Mouse (Mus musculus) stomach, embryonic 14.5 days (tissue): Measurements from ENCODE around the gene Itga2. TPM values are rescaled to one million over a fixed set of nuclear protein-coding genes. Genes with fewer than 3 reads are reported as not detected.

Source experiments
- ATAC-seq: fragments of 200-750 bp; cut with Nextera tagmentation; 2 replicates; pipeline ENCODE4 v1.8.0; 2017; ENCODE audit warnings: low read depth, moderate TSS enrichment; ENCODE audit not compliant: insufficient number of reproducible peaks, insufficient read depth, low FRiP score
- H3K27ac ChIP-seq: fragments of 300-500 bp; sonication (generic); 2 replicates; pipeline ENCODE4 v1.5.1; 2014; ENCODE audit warnings: mild to moderate bottlenecking, low read length, moderate library complexity, mixed read lengths
- H3K27me3 ChIP-seq: fragments of 300-500 bp; sonication (generic); 2 replicates; pipeline ENCODE4 v1.6.1; 2014; ENCODE audit warnings: low read length, control low read depth, mixed read lengths; ENCODE audit not compliant: control insufficient read depth, insufficient read depth
- H3K36me3 ChIP-seq: fragments of 300-500 bp; sonication (generic); 2 replicates; pipeline ENCODE4 v1.6.1; 2014; ENCODE audit warnings: mild to moderate bottlenecking, control low read depth, low read length, moderate library complexity, mixed read lengths; ENCODE audit not compliant: control insufficient read depth, insufficient read depth
- H3K4me1 ChIP-seq: fragments of 300-500 bp; sonication (generic); 2 replicates; pipeline ENCODE4 v1.6.1; 2014; ENCODE audit warnings: low read length, control low read depth, mixed read lengths; ENCODE audit not compliant: control insufficient read depth, insufficient read depth
- H3K4me2 ChIP-seq: fragments of 300-500 bp; sonication (generic); replicated peaks from 2 replicates; pipeline ENCODE4 v1.6.1; 2014; ENCODE audit warnings: low read depth, low read length, control low read depth
- H3K4me3 ChIP-seq: fragments of 300-500 bp; sonication (generic); 2 replicates; pipeline ENCODE4 v1.5.1; 2014; ENCODE audit warnings: low read depth, low read length, control low read depth
- H3K9ac ChIP-seq: fragments of 300-500 bp; sonication (generic); replicated peaks from 2 replicates; pipeline ENCODE4 v1.6.1; 2014; ENCODE audit warnings: low read depth, mild to moderate bottlenecking, control low read depth, low read length, moderate library complexity, mixed read lengths
- H3K9me3 ChIP-seq: fragments of 300-500 bp; sonication (generic); 2 replicates; pipeline ENCODE4 v1.6.1; 2016; ENCODE audit warnings: low read depth, low read length, control low read depth; ENCODE audit not compliant: control insufficient read depth
- WGBS: fragments of 180-500 bp; shearing (Covaris S2); extraction: QIAGEN DNeasy Blood & Tissue Kit; methylation state at CpG from one replicate; pipeline ENCODE4 v1.1.7; 2014; 5-methylcytosine and 5-hydroxymethylcytosine counted together
- polyA plus RNA-seq: library from polyadenylated mRNA; unstranded; fragments of >200 nt; fragmentation: Nextera tagmentation; extraction: Ambion mirVana; gene quantifications from 2 replicates; pipeline ENCODE4 v1.2.1, GENCODE M21; 2014

Itga2 gene
- polyA plus RNA-seq, 1 experiment from 2014 or later = 9.2 TPM

DNA sequence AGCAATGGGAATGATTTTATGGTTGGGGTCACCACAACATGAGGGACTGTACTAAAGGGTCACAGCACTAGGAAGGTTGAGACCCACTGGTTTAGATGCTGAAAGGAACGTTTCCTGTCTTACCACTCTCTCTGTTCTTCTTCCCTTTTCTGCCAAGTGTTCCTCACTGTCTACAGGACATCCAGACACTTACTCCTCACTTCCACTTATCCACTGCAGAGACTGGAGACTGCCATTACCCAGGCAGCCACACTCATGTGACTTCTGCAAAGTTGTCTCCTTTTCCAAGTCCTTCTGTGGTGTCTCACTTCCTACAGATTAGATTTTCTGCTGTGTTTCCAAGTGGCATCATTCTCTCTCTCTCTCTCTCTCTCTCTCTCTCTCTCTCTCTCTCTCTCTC is 7.1 kb downstream of the Itga2 start:
- H3K9me3 ChIP-seq = no peaks in the 10 kb centered on the region
- no peak overlapping the region for H3K4me3 ChIP-seq
- H3K27me3 ChIP-seq = no peaks in the 10 kb centered on the region
- ATAC-seq = no peak
- no peak overlapping the region for H3K4me2 ChIP-seq
- WGBS = 59% methylated on average over 1 of the region's 1 CpGs
- H3K36me3 ChIP-seq = no peaks in the 10 kb centered on the region
- H3K9ac ChIP-seq = no peak overlapping the region
- H3K27ac ChIP-seq = no peak overlapping the region
- H3K4me1 ChIP-seq = no peaks in the 10 kb centered on the region; the same call in 1 of the 2 replicates

DNA sequence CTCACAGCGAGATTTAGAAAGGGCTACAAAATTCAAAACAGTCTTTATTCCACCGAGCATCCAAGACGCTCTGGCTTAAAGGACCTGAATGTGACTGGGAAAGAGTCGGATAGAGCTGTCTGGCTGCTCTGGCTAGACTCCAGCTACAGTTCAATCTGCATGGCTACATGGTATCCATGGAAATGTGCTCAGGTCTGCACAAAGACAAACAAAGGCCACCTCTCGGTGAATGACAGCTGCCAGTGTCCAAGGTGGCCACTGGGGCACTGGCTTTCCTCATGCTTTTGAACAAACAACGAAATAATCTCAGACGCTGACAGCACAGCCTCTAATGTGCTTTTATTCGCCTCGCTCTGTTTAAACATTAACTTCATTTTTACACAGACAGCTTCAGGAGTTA is 8.6 kb downstream of the Itga2 start:
- Histone ChIP-seq H3K27me3 (no peaks in the 10 kb centered on the region), H3K9me3 (no peaks in the 10 kb centered on the region), H3K4me3 (no peak overlapping the region), H3K4me1 (no peaks in the 10 kb centered on the region; the same call in 1 of the 2 replicates), H3K9ac (no peak overlapping the region), H3K27ac (no peak overlapping the region), H3K4me2 (0 out of 2 replicates have a peak overlapping the region, but pooled peaks have one; percentile 2), H3K36me3 (no peaks in the 10 kb centered on the region)
- 33% methylated on average over 9 of the region's 9 CpGs for WGBS
- ATAC-seq = peak; percentile 91

DNA sequence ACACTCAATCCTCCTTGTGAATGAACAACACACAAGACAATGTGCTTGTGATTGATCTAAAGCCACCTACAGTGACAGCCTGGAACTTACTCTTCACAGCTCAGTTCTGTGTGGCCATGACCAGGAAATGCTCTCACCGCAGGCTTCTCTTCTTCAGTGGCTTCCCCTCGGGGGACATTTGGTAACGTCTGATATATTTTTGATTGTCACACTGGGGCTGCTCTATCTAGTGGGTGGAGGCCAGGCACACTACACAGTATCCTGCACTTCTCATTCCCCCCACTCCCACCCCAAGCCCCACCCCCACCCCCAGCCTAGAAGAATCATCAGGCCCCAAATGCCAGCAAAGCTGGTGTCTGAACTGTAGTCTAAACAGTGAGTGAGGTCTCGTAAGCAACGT is 16.1 kb downstream of the Itga2 start:
- no peaks in the 10 kb centered on the region for H3K36me3 ChIP-seq
- H3K9ac ChIP-seq = no peak overlapping the region
- no peak overlapping the region for H3K4me2 ChIP-seq
- no peak overlapping the region for H3K4me3 ChIP-seq
- no peak for ATAC-seq
- no peaks in the 10 kb centered on the region for H3K4me1 ChIP-seq
- H3K9me3 ChIP-seq = no peaks in the 10 kb centered on the region
- no peak overlapping the region for H3K27ac ChIP-seq
- WGBS = 56% methylated on average over 5 of the region's 5 CpGs
- no peaks in the 10 kb centered on the region for H3K27me3 ChIP-seq

DNA sequence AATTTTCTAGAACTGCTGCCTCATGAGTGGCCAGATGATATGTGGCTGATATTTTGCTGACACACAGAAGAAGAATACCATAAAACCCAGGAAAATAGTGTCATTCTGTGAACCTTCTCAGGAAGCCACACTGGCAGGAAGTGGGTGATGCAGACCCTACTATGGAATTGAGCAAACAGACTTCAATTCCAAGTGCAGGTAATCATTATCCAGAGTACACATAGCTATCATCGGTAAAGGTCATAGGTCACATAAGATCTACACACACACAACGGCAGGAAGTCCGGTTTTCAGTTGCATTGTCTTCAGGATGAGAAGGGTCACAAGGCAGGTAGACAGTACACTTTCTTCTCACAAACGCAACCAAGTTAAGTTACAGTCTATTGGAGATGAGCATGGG is 16.9 kb downstream of the Itga2 start:
- Histone ChIP-seq H3K4me2 (no peak overlapping the region), H3K9me3 (no peaks in the 10 kb centered on the region)
- 63% methylated on average over 4 of the region's 4 CpGs for WGBS

DNA sequence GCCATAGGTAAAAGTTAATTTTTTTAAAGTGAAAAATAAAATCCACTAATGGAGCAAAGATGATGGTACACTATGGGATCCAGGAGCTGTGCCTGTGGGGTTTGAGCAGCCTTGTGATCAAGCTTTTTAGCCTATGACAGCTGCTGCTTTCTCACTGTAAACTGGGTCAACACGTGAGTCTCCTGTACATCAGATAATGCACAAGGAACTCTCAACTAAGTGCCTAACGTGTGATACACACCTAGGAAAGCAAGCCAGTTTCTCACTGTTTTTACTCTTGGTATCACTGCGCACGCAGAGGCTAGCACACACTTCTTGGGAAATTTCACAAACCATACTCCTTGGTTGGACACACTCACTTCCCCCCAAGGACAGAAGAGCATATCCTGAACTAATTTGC is 17.3 kb downstream of the Itga2 start:
- WGBS = 75% methylated on average over 4 of the region's 4 CpGs
- Histone ChIP-seq H3K27me3 (no peaks in the 10 kb centered on the region), H3K36me3 (no peaks in the 10 kb centered on the region), H3K9me3 (no peaks in the 10 kb centered on the region), H3K27ac (no peak overlapping the region), H3K4me2 (no peak overlapping the region), H3K4me3 (no peak overlapping the region), H3K4me1 (no peaks in the 10 kb centered on the region), H3K9ac (no peak overlapping the region)
- ATAC-seq = peak; percentile 65; the same call in 1 of the 2 replicates

More for the DNA sequence above, 16.9 kb downstream of the Itga2 start:
- ATAC-seq = peak; percentile 65; the same call in 1 of the 2 replicates
- Histone ChIP-seq H3K4me3 (no peak overlapping the region), H3K27me3 (no peaks in the 10 kb centered on the region), H3K9ac (no peak overlapping the region), H3K36me3 (no peaks in the 10 kb centered on the region), H3K4me1 (no peaks in the 10 kb centered on the region), H3K27ac (no peak overlapping the region)

DNA sequence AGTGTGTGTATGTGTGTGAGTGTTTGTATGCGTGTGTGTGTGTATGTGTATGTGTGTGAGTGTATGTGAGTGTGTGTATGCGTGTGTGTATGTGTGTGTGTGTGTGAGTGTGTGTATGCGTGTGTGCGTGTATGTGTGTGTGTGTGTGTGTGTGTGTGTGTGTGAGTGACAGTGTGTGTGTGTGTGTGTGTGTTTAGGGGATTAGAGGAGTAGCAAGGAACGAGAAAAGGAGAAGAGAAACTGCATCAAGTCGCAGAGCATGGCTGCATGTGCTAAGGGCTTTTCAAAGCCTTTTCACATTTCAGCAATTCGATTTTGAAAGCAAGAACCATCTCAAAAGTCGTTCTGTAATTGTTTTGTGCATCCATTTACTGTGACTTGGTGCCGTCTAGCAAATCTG is 21.3 kb downstream of the Itga2 start:
- no peaks in the 10 kb centered on the region for H3K36me3 ChIP-seq
- no peak for ATAC-seq
- H3K4me1 ChIP-seq = no peaks in the 10 kb centered on the region
- no peaks in the 10 kb centered on the region for H3K27me3 ChIP-seq
- H3K9ac ChIP-seq = no peak overlapping the region
- H3K9me3 ChIP-seq = no peaks in the 10 kb centered on the region
- no peak overlapping the region for H3K27ac ChIP-seq
- 80% methylated on average over 9 of the region's 9 CpGs for WGBS
- no peak overlapping the region for H3K4me3 ChIP-seq
- H3K4me2 ChIP-seq = no peak overlapping the region

DNA sequence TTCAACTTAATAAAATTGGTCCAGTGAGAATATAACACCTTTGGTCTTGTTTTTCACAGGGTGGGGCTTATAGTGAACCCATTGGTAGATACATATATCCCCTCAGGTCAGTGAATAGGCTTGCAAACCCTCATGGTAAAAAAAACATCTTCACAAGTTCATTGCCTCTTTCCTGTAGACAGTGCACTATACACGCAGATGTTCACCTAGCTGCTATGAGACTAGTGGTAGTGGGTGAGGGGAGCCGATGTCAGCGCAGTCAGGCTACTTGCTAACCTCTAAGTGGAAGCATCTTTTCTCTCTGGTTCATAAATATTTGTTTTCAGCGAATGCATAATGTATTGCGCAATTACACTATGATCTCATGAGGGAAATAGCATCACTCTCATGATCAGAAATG is 22.4 kb downstream of the Itga2 start:
- Histone ChIP-seq H3K4me3 (no peak overlapping the region), H3K27me3 (no peaks in the 10 kb centered on the region), H3K4me2 (no peak overlapping the region), H3K27ac (no peak overlapping the region), H3K9me3 (no peaks in the 10 kb centered on the region), H3K4me1 (no peaks in the 10 kb centered on the region), H3K36me3 (no peaks in the 10 kb centered on the region), H3K9ac (no peak overlapping the region)
- ATAC-seq = no peak
- WGBS = 92% methylated on average over 5 of the region's 5 CpGs

DNA sequence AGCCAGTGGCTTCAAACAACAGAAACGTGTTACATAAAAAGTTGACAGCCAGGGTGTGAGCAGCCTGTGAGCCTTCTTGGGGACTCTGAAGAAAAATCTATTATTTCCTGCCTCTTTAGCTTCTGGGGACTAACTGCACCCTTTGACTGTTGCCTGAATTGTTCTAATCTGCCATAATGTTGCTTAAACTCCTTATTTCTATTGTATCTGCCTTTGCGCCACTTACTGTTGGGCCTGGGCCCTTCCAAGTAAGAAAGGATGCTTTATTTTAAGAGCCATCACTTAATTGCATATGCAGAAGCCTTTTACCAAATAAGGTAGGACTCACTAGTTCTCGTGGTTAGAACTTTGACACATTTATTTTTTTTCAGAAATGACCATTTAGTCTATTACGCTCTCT is 24.0 kb downstream of the Itga2 start:
- Histone ChIP-seq H3K9ac (no peak overlapping the region), H3K4me1 (no peaks in the 10 kb centered on the region), H3K4me3 (no peak overlapping the region), H3K27me3 (no peaks in the 10 kb centered on the region), H3K27ac (no peak overlapping the region), H3K4me2 (no peak overlapping the region), H3K36me3 (no peaks in the 10 kb centered on the region), H3K9me3 (no peaks in the 10 kb centered on the region)
- WGBS = 86% methylated on average over 4 of the region's 4 CpGs
- ATAC-seq = no peak

DNA sequence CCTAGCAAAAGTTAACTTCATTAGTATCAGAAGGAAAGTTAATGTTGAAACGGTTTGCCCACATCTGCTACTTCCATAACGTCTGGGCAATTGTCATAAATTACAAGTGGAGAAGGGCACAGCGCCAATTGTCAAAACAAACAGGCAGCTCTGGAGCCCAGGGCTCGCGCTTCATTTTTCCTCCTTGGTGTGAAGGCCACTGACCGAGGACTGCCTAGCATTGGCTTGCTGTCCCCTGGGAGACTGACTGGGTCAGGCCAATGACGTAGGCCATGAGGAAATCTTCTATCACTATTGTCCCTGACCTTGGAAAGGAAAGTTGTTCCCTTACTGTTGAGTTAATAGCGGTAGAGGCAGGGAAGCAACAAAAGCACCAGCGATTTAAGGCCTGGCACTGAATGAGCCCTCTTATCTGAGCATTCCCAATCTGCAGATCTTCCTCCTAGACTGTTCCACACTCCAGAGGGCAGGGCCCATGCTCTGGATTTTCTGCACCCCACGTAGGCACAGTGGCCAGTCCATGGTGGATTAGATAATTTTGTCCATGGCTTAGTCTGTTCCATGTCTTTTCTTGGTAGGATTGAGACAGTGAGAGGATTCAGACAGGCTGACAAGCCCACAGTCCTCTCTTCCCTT is 35.0 kb downstream of the Itga2 start:
- no peak for ATAC-seq

More for the DNA sequence above, 35.0 kb downstream of the Itga2 start:
- Histone ChIP-seq H3K27me3 (no peaks in the 10 kb centered on the region), H3K27ac (no peak overlapping the region), H3K4me3 (no peak overlapping the region), H3K4me2 (no peak overlapping the region), H3K9me3 (no peaks in the 10 kb centered on the region), H3K9ac (no peak overlapping the region), H3K36me3 (no peaks in the 10 kb centered on the region), H3K4me1 (no peaks in the 10 kb centered on the region)
- WGBS = 62% methylated on average over 10 of the region's 10 CpGs
